Mouse (Mus musculus): ENCODE results near the gene Iqschfp. TPM values are rescaled to one million over a fixed set of nuclear protein-coding genes. Genes with fewer than 3 reads are reported as not detected.

Iqschfp gene
- polyA plus RNA-seq, 1 experiment = 1.1 TPM

GRCm38 (mm10) chr3:68511744-68512143 is 619.7 kb downstream of the Iqschfp start:
- Histone ChIP-seq H3K4me3 (ENCODE audit: control insufficient read depth, low read depth, low read length) (no peak overlapping the region), H3K36me3 (ENCODE audit: control insufficient read depth, insufficient read depth, low read length) (no peaks in the 10 kb centered on the region), H3K27me3 (ENCODE audit: control insufficient read depth, insufficient read depth, low read length) (no peaks in the 10 kb centered on the region), H3K4me1 (ENCODE audit: control insufficient read depth, insufficient read depth, low read length) (no peaks in the 10 kb centered on the region), H3K27ac (ENCODE audit: control insufficient read depth, insufficient read depth, low read depth, low read length) (no peak overlapping the region)
- TF ChIP-seq POLR2A (IDR thresholded peaks at IDR 0.05; ENCODE audit: control insufficient read depth, low read depth, low read length) (no peak), CTCF (IDR thresholded peaks at IDR 0.05; ENCODE audit: control insufficient read depth, insufficient read depth, insufficient replicate concordance, low read depth, low read length) (no peak)

- no peak overlapping the region for H3K27ac ChIP-seq (ENCODE audit: control insufficient read depth, insufficient read depth, low read depth, low read length)
- no peaks in the 10 kb centered on the region for H3K27me3 ChIP-seq (ENCODE audit: control insufficient read depth, insufficient read depth, low read length)
- TF ChIP-seq POLR2A (IDR thresholded peaks at IDR 0.05; ENCODE audit: control insufficient read depth, low read depth, low read length) (no peak), CTCF (IDR thresholded peaks at IDR 0.05; ENCODE audit: control insufficient read depth, insufficient read depth, insufficient replicate concordance, low read depth, low read length) (no peak)
Measured at GRCm38 (mm10) chr3:68512327-68512726, 620.3 kb downstream of the Iqschfp start.

GRCm38 (mm10) chr3:68513340-68514119 is 621.5 kb downstream of the Iqschfp start:
- Histone ChIP-seq H3K27me3 (ENCODE audit: control insufficient read depth, insufficient read depth, low read length) (no peaks in the 10 kb centered on the region), H3K4me3 (ENCODE audit: control insufficient read depth, low read depth, low read length) (no peak overlapping the region), H3K4me1 (ENCODE audit: control insufficient read depth, insufficient read depth, low read length) (no peaks in the 10 kb centered on the region), H3K36me3 (ENCODE audit: control insufficient read depth, insufficient read depth, low read length) (no peaks in the 10 kb centered on the region), H3K27ac (ENCODE audit: control insufficient read depth, insufficient read depth, low read depth, low read length) (no peak overlapping the region)
- TF ChIP-seq CTCF (IDR thresholded peaks at IDR 0.05; ENCODE audit: control insufficient read depth, insufficient read depth, insufficient replicate concordance, low read depth, low read length) (no peak), POLR2A (IDR thresholded peaks at IDR 0.05; ENCODE audit: control insufficient read depth, low read depth, low read length) (no peak)

More at GRCm38 (mm10) chr3:68512327-68512726, 620.3 kb downstream of the Iqschfp start:
- Histone ChIP-seq H3K4me3 (ENCODE audit: control insufficient read depth, low read depth, low read length) (no peak overlapping the region), H3K4me1 (ENCODE audit: control insufficient read depth, insufficient read depth, low read length) (no peaks in the 10 kb centered on the region), H3K36me3 (ENCODE audit: control insufficient read depth, insufficient read depth, low read length) (no peaks in the 10 kb centered on the region)

GRCm38 (mm10) chr3:68514120-68514497 is 622.1 kb downstream of the Iqschfp start:
- Histone ChIP-seq H3K36me3 (ENCODE audit: control insufficient read depth, insufficient read depth, low read length) (no peaks in the 10 kb centered on the region), H3K27ac (ENCODE audit: control insufficient read depth, insufficient read depth, low read depth, low read length) (no peak overlapping the region), H3K4me3 (ENCODE audit: control insufficient read depth, low read depth, low read length) (no peak overlapping the region), H3K27me3 (ENCODE audit: control insufficient read depth, insufficient read depth, low read length) (no peaks in the 10 kb centered on the region), H3K4me1 (ENCODE audit: control insufficient read depth, insufficient read depth, low read length) (no peaks in the 10 kb centered on the region)
- TF ChIP-seq POLR2A (IDR thresholded peaks at IDR 0.05; ENCODE audit: control insufficient read depth, low read depth, low read length) (no peak), CTCF (IDR thresholded peaks at IDR 0.05; ENCODE audit: control insufficient read depth, insufficient read depth, insufficient replicate concordance, low read depth, low read length) (no peak)

GRCm38 (mm10) chr3:68514717-68515116 is 622.7 kb downstream of the Iqschfp start:
- TF ChIP-seq CTCF (IDR thresholded peaks at IDR 0.05; ENCODE audit: control insufficient read depth, insufficient read depth, insufficient replicate concordance, low read depth, low read length) (no peak), POLR2A (IDR thresholded peaks at IDR 0.05; ENCODE audit: control insufficient read depth, low read depth, low read length) (no peak)
- Histone ChIP-seq H3K27me3 (ENCODE audit: control insufficient read depth, insufficient read depth, low read length) (no peaks in the 10 kb centered on the region), H3K27ac (ENCODE audit: control insufficient read depth, insufficient read depth, low read depth, low read length) (no peak overlapping the region), H3K36me3 (ENCODE audit: control insufficient read depth, insufficient read depth, low read length) (no peaks in the 10 kb centered on the region), H3K4me1 (ENCODE audit: control insufficient read depth, insufficient read depth, low read length) (no peaks in the 10 kb centered on the region), H3K4me3 (ENCODE audit: control insufficient read depth, low read depth, low read length) (no peak overlapping the region)

GRCm38 (mm10) chr3:68516393-68517081 is 624.5 kb downstream of the Iqschfp start:
- Histone ChIP-seq H3K4me3 (ENCODE audit: control insufficient read depth, low read depth, low read length) (no peak overlapping the region), H3K36me3 (ENCODE audit: control insufficient read depth, insufficient read depth, low read length) (no peaks in the 10 kb centered on the region), H3K4me1 (ENCODE audit: control insufficient read depth, insufficient read depth, low read length) (no peaks in the 10 kb centered on the region), H3K27ac (ENCODE audit: control insufficient read depth, insufficient read depth, low read depth, low read length) (no peak overlapping the region), H3K27me3 (ENCODE audit: control insufficient read depth, insufficient read depth, low read length) (no peaks in the 10 kb centered on the region)
- TF ChIP-seq POLR2A (IDR thresholded peaks at IDR 0.05; ENCODE audit: control insufficient read depth, low read depth, low read length) (no peak), CTCF (IDR thresholded peaks at IDR 0.05; ENCODE audit: control insufficient read depth, insufficient read depth, insufficient replicate concordance, low read depth, low read length) (no peak)

- Histone ChIP-seq H3K4me3 (ENCODE audit: control insufficient read depth, low read depth, low read length) (no peak overlapping the region), H3K27me3 (ENCODE audit: control insufficient read depth, insufficient read depth, low read length) (no peaks in the 10 kb centered on the region), H3K36me3 (ENCODE audit: control insufficient read depth, insufficient read depth, low read length) (no peaks in the 10 kb centered on the region), H3K27ac (ENCODE audit: control insufficient read depth, insufficient read depth, low read depth, low read length) (no peak overlapping the region), H3K4me1 (ENCODE audit: control insufficient read depth, insufficient read depth, low read length) (no peaks in the 10 kb centered on the region)
- TF ChIP-seq CTCF (IDR thresholded peaks at IDR 0.05; ENCODE audit: control insufficient read depth, insufficient read depth, insufficient replicate concordance, low read depth, low read length) = no peak
- TF ChIP-seq POLR2A (IDR thresholded peaks at IDR 0.05; ENCODE audit: control insufficient read depth, low read depth, low read length) = no peak
Measured at GRCm38 (mm10) chr3:68517236-68517635, 625.2 kb downstream of the Iqschfp start.
